ENCODE assay signal across 16 mouse cellular contexts in genomic region chr3:121893606-121894005, GRCm38 (mm10).
"Had no signal": no experiment of that assay in that cellular context is flagged by ENCODE, and none has a peak within 500 bp of the region (broad histone marks: within the 10 kb centered on the region; RNA-seq: fewer than 3 reads in every experiment).

No protein-coding gene starts in this region.

- H3K27ac ChIP-seq: lung, embryonic 15.5 days; macrophage; midbrain, embryonic 13.5 days; midbrain, embryonic 15.5 days; neural tube, embryonic 12.5 days; stomach, embryonic 15.5 days had no signal

- H3K4me1 ChIP-seq: midbrain, embryonic 15.5 days; neural tube, embryonic 12.5 days; stomach, embryonic 15.5 days had no signal

- H3K9ac ChIP-seq: liver, postnatal 0 days; lung, embryonic 15.5 days; midbrain, embryonic 13.5 days; midbrain, embryonic 15.5 days; neural tube, embryonic 12.5 days; stomach, embryonic 15.5 days had no signal

- H3K27me3 ChIP-seq: lung, embryonic 15.5 days; midbrain, embryonic 15.5 days; neural tube, embryonic 12.5 days; stomach, embryonic 15.5 days had no signal

- DNase-seq: liver, postnatal 0 days; lung, adult 2 months; lung, postnatal 14 days; lung, postnatal 36 days; right cerebral cortex, postnatal 14 days; thymus, adult 18-20 months; thymus, postnatal 14 days; thymus, postnatal 36 days had no signal

- H3K4me2 ChIP-seq: lung, embryonic 15.5 days; midbrain, embryonic 13.5 days; midbrain, embryonic 15.5 days; neural tube, embryonic 12.5 days; stomach, embryonic 15.5 days had no signal

- H3K9me3 ChIP-seq: lung, embryonic 15.5 days; megakaryocyte, embryonic 14.5 days; midbrain, embryonic 13.5 days; midbrain, embryonic 15.5 days; neural tube, embryonic 12.5 days; stomach, embryonic 15.5 days had no signal

- ATAC-seq: liver, postnatal 0 days; lung, postnatal 0 days; midbrain, embryonic 13.5 days; midbrain, embryonic 15.5 days had no signal

- H3K36me3 ChIP-seq: lung, embryonic 15.5 days; midbrain, embryonic 13.5 days; midbrain, embryonic 15.5 days; neural tube, embryonic 12.5 days; stomach, embryonic 15.5 days had no signal

- H3K4me3 ChIP-seq: lung, embryonic 15.5 days; megakaryocyte, embryonic 14.5 days; midbrain, embryonic 13.5 days; midbrain, embryonic 15.5 days; neural tube, embryonic 12.5 days; stomach, embryonic 15.5 days had no signal
